Mouse (Mus musculus) MEL (cell line): ENCODE measurements around the gene Ankrd28. TPM values are rescaled to one million over a fixed set of nuclear protein-coding genes. Genes with fewer than 3 reads are reported as not detected.
A peak's percentile ranks its signal among the peaks of the same experiment; 100 is the strongest.
"Not testable (repeated sequence)": the region's sequence is repeated elsewhere in the genome, so short reads cannot be mapped to it uniquely, and the experiment has no call there.

ENCODE experiments used
- DNase-seq: peaks from one replicate; pipeline ENCODE4 v3.0.0; 2011; ENCODE audit warnings: low read depth, low spot score
- H3K27ac ChIP-seq: 2 replicates; pipeline ENCODE4 v1.5.1; 2012; ENCODE audit warnings: low read depth, mild to moderate bottlenecking, control low read depth, low read length, moderate library complexity; ENCODE audit not compliant: control insufficient read depth
- H3K27me3 ChIP-seq, 2 experiments: fragments of 150-350 bp in 1 of 2; sonication (generic) in 1 of 2; 2 replicates each; pipeline ENCODE4 v1.6.1; 2012; ENCODE audit warnings: low read length in 2 of 2, mild to moderate bottlenecking in 2 of 2, improper control_type of control experiment in 1 of 2, moderate library complexity in 1 of 2; ENCODE audit not compliant: insufficient read depth in 2 of 2, control insufficient read depth in 1 of 2
- H3K36me3 ChIP-seq, 2 experiments: 2 replicates each; pipeline ENCODE4 v1.6.1; 2012 to 2014; ENCODE audit warnings: low read length in 2 of 2, improper control_type of control experiment in 1 of 2, inconsistent platforms in 1 of 2, mild to moderate bottlenecking in 1 of 2; ENCODE audit not compliant: insufficient read depth in 2 of 2, control insufficient read depth in 1 of 2
- H3K4me1 ChIP-seq, 2 experiments: fragments of 150-350 bp in 1 of 2; sonication (generic) in 1 of 2; 2 replicates each; pipeline ENCODE4 v1.6.1; 2012; ENCODE audit warnings: low read length in 2 of 2, improper control_type of control experiment in 1 of 2, mild to moderate bottlenecking in 1 of 2; ENCODE audit not compliant: insufficient read depth in 2 of 2, control insufficient read depth in 1 of 2
- H3K4me3 ChIP-seq, 2 experiments: fragments of 150-350 bp in 1 of 2; sonication (generic) in 1 of 2; 2 replicates each; pipeline ENCODE4 v1.5.1; 2012; ENCODE audit warnings: low read depth in 2 of 2, low read length in 2 of 2, mild to moderate bottlenecking in 2 of 2, moderate library complexity in 2 of 2, control low read depth in 1 of 2, improper control_type of control experiment in 1 of 2; ENCODE audit not compliant: control insufficient read depth in 1 of 2, insufficient read depth in 1 of 2
- H3K79me2 ChIP-seq: 2 replicates; pipeline ENCODE4 v1.6.1; 2012; ENCODE audit warnings: mild to moderate bottlenecking, low read length, moderate library complexity; ENCODE audit not compliant: control insufficient read depth, poor library complexity, insufficient read depth
- H3K9ac ChIP-seq: 2 replicates; pipeline ENCODE4 v1.6.1; 2012; ENCODE audit warnings: low read depth, mild to moderate bottlenecking, control low read depth, low read length, moderate library complexity; ENCODE audit not compliant: control insufficient read depth, poor library complexity, severe bottlenecking
- H3K9me3 ChIP-seq: fragments of 150-350 bp; sonication (generic); replicated peaks from 2 replicates; pipeline ENCODE4 v1.6.1; 2012; ENCODE audit warnings: mild to moderate bottlenecking, low read length, improper control_type of control experiment, moderate library complexity; ENCODE audit not compliant: insufficient read depth
- E2F4 ChIP-seq: IDR thresholded peaks from 2 replicates; pipeline ENCODE4 v1.6.1; 2011; ENCODE audit warnings: low read depth, low read length, improper control_type of control experiment, borderline replicate concordance
- ELF1 ChIP-seq: IDR thresholded peaks from 2 replicates; pipeline ENCODE4 v1.6.1; 2014; ENCODE audit warnings: low read depth, mild to moderate bottlenecking, inconsistent platforms, low read length, improper control_type of control experiment, moderate library complexity
- EP300 ChIP-seq, 2 experiments: IDR thresholded peaks; 2 replicates each; pipeline ENCODE4 v1.6.1; 2011; ENCODE audit warnings: improper control_type of control experiment in 2 of 2, low read length in 2 of 2, low read depth in 1 of 2, mild to moderate bottlenecking in 1 of 2
- ETS1 ChIP-seq: IDR thresholded peaks from 2 replicates; pipeline ENCODE4 v1.6.1; 2012; ENCODE audit warnings: low read depth, mild to moderate bottlenecking, inconsistent platforms, low read length, improper control_type of control experiment, moderate library complexity
- GABPA ChIP-seq: IDR thresholded peaks from 2 replicates; pipeline ENCODE4 v1.6.1; 2012; ENCODE audit warnings: low read depth, mild to moderate bottlenecking, inconsistent platforms, low read length, improper control_type of control experiment, moderate library complexity
- GATA1 ChIP-seq: IDR thresholded peaks from 2 replicates; pipeline ENCODE4 v1.6.1; 2011; ENCODE audit warnings: low read depth, low read length, improper control_type of control experiment
- JUND ChIP-seq: IDR thresholded peaks from 2 replicates; pipeline ENCODE4 v1.6.1; 2011; ENCODE audit warnings: low read depth, mild to moderate bottlenecking, improper control_type of control experiment, low read length
- KAT2A ChIP-seq: conservative IDR thresholded peaks from 2 replicates; pipeline ENCODE4 v1.6.1; 2012; ENCODE audit warnings: low read depth, low read length, improper control_type of control experiment, inconsistent platforms
- MAX ChIP-seq: IDR thresholded peaks from 2 replicates; pipeline ENCODE4 v1.6.1; 2011; ENCODE audit warnings: low read length, improper control_type of control experiment
- MAZ ChIP-seq: IDR thresholded peaks from 2 replicates; pipeline ENCODE4 v1.6.1; 2012; ENCODE audit warnings: low read depth, mild to moderate bottlenecking, inconsistent platforms, low read length, improper control_type of control experiment
- MEF2A ChIP-seq: IDR thresholded peaks from 2 replicates; pipeline ENCODE4 v1.6.1; 2014; ENCODE audit warnings: low read depth, mild to moderate bottlenecking, inconsistent platforms, low read length, improper control_type of control experiment; ENCODE audit not compliant: poor library complexity, insufficient replicate concordance, severe bottlenecking; ENCODE audit errors: extremely low read depth
- MXI1 ChIP-seq: IDR thresholded peaks from 2 replicates; pipeline ENCODE4 v1.6.1; 2011; ENCODE audit warnings: mild to moderate bottlenecking, low read depth, low read length, improper control_type of control experiment
- MYB ChIP-seq: IDR thresholded peaks from 2 replicates; pipeline ENCODE4 v1.6.1; 2011; ENCODE audit warnings: mild to moderate bottlenecking, low read depth, low read length, improper control_type of control experiment
- MYC ChIP-seq: IDR thresholded peaks from 2 replicates; pipeline ENCODE4 v1.6.1; 2011; ENCODE audit warnings: low read depth, mild to moderate bottlenecking, low read length, improper control_type of control experiment, moderate library complexity
- NRF1 ChIP-seq: IDR thresholded peaks from 2 replicates; pipeline ENCODE4 v1.6.1; 2014; ENCODE audit warnings: low read depth, mild to moderate bottlenecking, inconsistent platforms, low read length, improper control_type of control experiment, moderate library complexity; ENCODE audit not compliant: poor library complexity, insufficient read depth, severe bottlenecking
- RAD21 ChIP-seq: IDR thresholded peaks from 2 replicates; pipeline ENCODE4 v1.6.1; 2011; ENCODE audit warnings: mild to moderate bottlenecking, low read depth, low read length, improper control_type of control experiment
- RCOR1 ChIP-seq: IDR thresholded peaks from 2 replicates; pipeline ENCODE4 v1.6.1; 2012; ENCODE audit warnings: low read depth, mild to moderate bottlenecking, inconsistent platforms, low read length, improper control_type of control experiment
- SMC3 ChIP-seq: IDR thresholded peaks from 2 replicates; pipeline ENCODE4 v1.6.1; 2011; ENCODE audit warnings: low read depth, low read length, improper control_type of control experiment
- TAL1 ChIP-seq: IDR thresholded peaks from 2 replicates; pipeline ENCODE4 v1.6.1; 2012; ENCODE audit warnings: mild to moderate bottlenecking, inconsistent platforms, low read length, moderate library complexity, mixed read lengths
- TBP ChIP-seq: IDR thresholded peaks from 2 replicates; pipeline ENCODE4 v1.8.0; 2011; ENCODE audit warnings: low read depth, low read length, improper control_type of control experiment
- TCF12 ChIP-seq: IDR thresholded peaks from 2 replicates; pipeline ENCODE4 v1.6.1; 2014; ENCODE audit warnings: low read depth, mild to moderate bottlenecking, inconsistent platforms, low read length, improper control_type of control experiment, moderate library complexity
- UBTF ChIP-seq: IDR thresholded peaks from 2 replicates; pipeline ENCODE4 v1.6.1; 2012; ENCODE audit warnings: low read depth, mild to moderate bottlenecking, inconsistent platforms, low read length, improper control_type of control experiment, moderate library complexity, borderline replicate concordance; ENCODE audit not compliant: insufficient read depth
- USF2 ChIP-seq, 2 experiments: IDR thresholded peaks; 2 replicates each; pipeline ENCODE4 v1.6.1; 2011 to 2012; ENCODE audit warnings: improper control_type of control experiment in 2 of 2, low read length in 2 of 2, borderline replicate concordance in 1 of 2, inconsistent platforms in 1 of 2, low read depth in 1 of 2, mild to moderate bottlenecking in 1 of 2; ENCODE audit not compliant: insufficient read depth in 1 of 2
- ZC3H11A ChIP-seq: IDR thresholded peaks from 2 replicates; pipeline ENCODE4 v1.6.1; 2012; ENCODE audit warnings: low read depth, mild to moderate bottlenecking, inconsistent platforms, low read length, improper control_type of control experiment
- ZNF384 ChIP-seq: IDR thresholded peaks from 2 replicates; pipeline ENCODE4 v1.6.1; 2012; ENCODE audit warnings: low read depth, mild to moderate bottlenecking, inconsistent platforms, low read length, improper control_type of control experiment
- polyA plus RNA-seq, 2 experiments: library from polyadenylated mRNA; stranded (reverse) in 1 of 2; unstranded in 1 of 2; fragments of >175 nt in 1 of 2; fragments of >200 nt in 1 of 2; gene quantifications; 2 replicates each; pipeline versions ENCODE4 v1.2.1 to v1.2.4; 2012; ENCODE audit warnings: low replicate concordance in 2 of 2, low read depth in 1 of 2; ENCODE audit not compliant: insufficient read length in 2 of 2, insufficient read depth in 1 of 2, missing spikeins in 1 of 2
- total RNA-seq: library from RNA; depleted of rRNA; stranded (reverse); fragments of 300-350 nt; gene quantifications from 2 replicates; pipeline ENCODE4 v1.2.3, GENCODE M21; 2012

The Ankrd28 gene
- total and polyA plus RNA-seq, 3 experiments = 32.5 to 41.2 (median 38.8) TPM

- H3K36me3 ChIP-seq = peaks cover 38 to 48% of the 10 kb centered on the region in 2 experiments
- peaks cover 19 to 24% of the 10 kb centered on the region in 2 experiments; a peak in 3 of 4 replicates for H3K4me1 ChIP-seq
Observed at GRCm38 (mm10) chr14:31759195-31759594, 71.3 kb downstream of the Ankrd28 start.

GRCm38 (mm10) chr14:31758410-31758809 is 72.0 kb downstream of the Ankrd28 start:
- not testable (repeated sequence) for H3K27me3 ChIP-seq, H3K9ac ChIP-seq, H3K4me3 ChIP-seq, H3K79me2 ChIP-seq, H3K27ac ChIP-seq, H3K9me3 ChIP-seq, DNase-seq
- peaks cover 16 to 19% of the 10 kb centered on the region in 2 experiments; a peak in 3 of 4 replicates for H3K4me1 ChIP-seq
- H3K36me3 ChIP-seq = peaks cover 32 to 48% of the 10 kb centered on the region in 2 experiments

More at GRCm38 (mm10) chr14:31759195-31759594, 71.3 kb downstream of the Ankrd28 start:
- no peak overlapping the region for H3K4me3 ChIP-seq
- no peaks in the 10 kb centered on the region for H3K27me3 ChIP-seq
- H3K9me3 ChIP-seq = no peaks in the 10 kb centered on the region
- no peak overlapping the region for H3K9ac ChIP-seq
- peak; percentile 29; the same call in 1 of the 2 replicates for TF ChIP-seq MYC
- no peak for TF ChIP-seq SMC3
- TF ChIP-seq RCOR1 = peak; percentile 35; the same call in 1 of the 2 replicates
- peak in 1 of 2 experiments; percentile 25; a peak in 1 of 4 replicates for TF ChIP-seq EP300 (IDR thresholded peaks at IDR 0.05; ENCODE audit: low read depth in 1 of 2, low read length in 2 of 2)
- peak; percentile 51; the same call in 1 of the 2 replicates for TF ChIP-seq ETS1
- no peak for TF ChIP-seq TAL1
- TF ChIP-seq UBTF = no peak
- no peak for TF ChIP-seq NRF1
- no peak for TF ChIP-seq GABPA
- TF ChIP-seq TCF12 = no peak
- no peak for TF ChIP-seq MEF2A
- H3K79me2 ChIP-seq = peaks cover 4% of the 10 kb centered on the region; the same call in 1 of the 2 replicates
- DNase-seq = no peak
- H3K27ac ChIP-seq = no peak overlapping the region

- no peak overlapping the region for H3K27ac ChIP-seq
- no peaks in the 10 kb centered on the region for H3K27me3 ChIP-seq
- no peaks in the 10 kb centered on the region for H3K79me2 ChIP-seq
- no peak overlapping the region for H3K4me3 ChIP-seq
- no peak for DNase-seq
- H3K9ac ChIP-seq = no peak overlapping the region
- H3K9me3 ChIP-seq = no peaks in the 10 kb centered on the region
- H3K36me3 ChIP-seq = peaks cover 3 to 76% of the 10 kb centered on the region in 2 experiments
- no peaks in the 10 kb centered on the region for H3K4me1 ChIP-seq
- TF ChIP-seq MXI1 = no peak
- TF ChIP-seq JUND = no peak
- TF ChIP-seq MAZ = no peak
- no peak for TF ChIP-seq E2F4
- TF ChIP-seq ZC3H11A = no peak
- TF ChIP-seq TCF12 = no peak
- no peak for TF ChIP-seq MYB
- no peak for TF ChIP-seq ELF1
- no peak for TF ChIP-seq RAD21
- no peak for TF ChIP-seq MAX
- no peak for TF ChIP-seq USF2 (IDR thresholded peaks at IDR 0.05; ENCODE audit: borderline replicate concordance in 1 of 2, insufficient read depth in 1 of 2, low read depth in 1 of 2, low read length in 2 of 2)
- TF ChIP-seq GATA1 = no peak
- no peak for TF ChIP-seq KAT2A
- no peak for TF ChIP-seq TBP
- TF ChIP-seq MYC = no peak
- no peak for TF ChIP-seq ZNF384
Observed at GRCm38 (mm10) chr14:31748239-31748873, 82.1 kb downstream of the Ankrd28 start.
